Mouse (Mus musculus) embryonic fibroblast, embryonic 13.5 days (primary cell): Measurements from ENCODE around the gene Wwtr1. TPM values are rescaled to one million over a fixed set of nuclear protein-coding genes. Genes with fewer than 3 reads are reported as not detected.

Experiments
- H3K27ac ChIP-seq: 2 replicates; pipeline ENCODE4 v1.5.1; 2012; ENCODE audit warnings: low read length, control low read depth, inconsistent platforms; ENCODE audit not compliant: insufficient read depth
- H3K4me1 ChIP-seq: 2 replicates; pipeline ENCODE4 v1.6.1; 2011; ENCODE audit warnings: low read length; ENCODE audit not compliant: control insufficient read depth, insufficient read depth
- H3K4me3 ChIP-seq: 2 replicates; pipeline ENCODE4 v1.5.1; 2011; ENCODE audit warnings: mild to moderate bottlenecking, control low read depth, low read length; ENCODE audit not compliant: insufficient read depth
- CTCF ChIP-seq: IDR thresholded peaks from 2 replicates; pipeline ENCODE4 v1.5.1; 2011; ENCODE audit warnings: mild to moderate bottlenecking, control low read depth, low read length, moderate library complexity, borderline replicate concordance; ENCODE audit not compliant: insufficient read depth
- POLR2A ChIP-seq: IDR thresholded peaks from 2 replicates; pipeline ENCODE4 v1.6.1; 2011; ENCODE audit warnings: low read depth, mild to moderate bottlenecking, control low read depth, low read length, moderate library complexity
- polyA plus RNA-seq: library from polyadenylated mRNA; stranded (reverse); fragments of >200 nt; gene quantifications from 2 replicates; pipeline ENCODE4 v1.2.4, GENCODE M21; 2011; ENCODE audit warnings: low read depth; ENCODE audit not compliant: missing spikeins, insufficient read length

Gene Wwtr1
- polyA plus RNA-seq, 1 experiment, result 86.4 TPM

GRCm38 (mm10) chr3:57431706-57432105 is 144.0 kb downstream of the Wwtr1 start:
- H3K27ac ChIP-seq, result no peak overlapping the region
- H3K4me3 ChIP-seq, result no peak overlapping the region
- TF ChIP-seq CTCF (no peak), POLR2A (no peak)
- H3K4me1 ChIP-seq, result no peaks in the 10 kb centered on the region

DNA sequence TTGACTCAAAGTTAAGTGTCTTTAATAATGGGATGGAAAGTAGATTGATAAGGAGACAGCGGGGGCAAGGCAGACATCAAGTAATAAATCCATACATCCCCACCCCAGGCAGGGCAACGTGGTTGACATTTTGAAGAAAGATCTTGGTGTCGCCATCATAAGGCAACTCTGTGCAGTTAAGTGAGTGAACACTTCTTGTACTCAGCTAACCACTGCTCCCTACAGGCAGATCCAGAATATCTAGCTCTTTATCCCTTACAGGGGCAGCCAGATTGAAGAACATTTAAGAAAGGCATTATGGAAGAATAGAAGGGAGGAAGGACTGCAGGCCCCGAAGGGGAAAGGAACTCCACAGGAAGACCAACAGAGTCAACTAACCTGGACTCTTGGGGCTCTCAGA is 146.2 kb downstream of the Wwtr1 start:
- Histone ChIP-seq H3K4me3 (no peak overlapping the region), H3K4me1 (no peaks in the 10 kb centered on the region), H3K27ac (no peak overlapping the region)
- TF ChIP-seq POLR2A (no peak), CTCF (no peak)

- peak overlapping the region; percentile 70 for H3K27ac ChIP-seq
- no peaks in the 10 kb centered on the region for H3K4me1 ChIP-seq
- TF ChIP-seq CTCF, result no peak
- TF ChIP-seq POLR2A, result no peak
- no peak overlapping the region for H3K4me3 ChIP-seq
Observed at GRCm38 (mm10) chr3:57428682-57429464, 146.8 kb downstream of the Wwtr1 start.

DNA sequence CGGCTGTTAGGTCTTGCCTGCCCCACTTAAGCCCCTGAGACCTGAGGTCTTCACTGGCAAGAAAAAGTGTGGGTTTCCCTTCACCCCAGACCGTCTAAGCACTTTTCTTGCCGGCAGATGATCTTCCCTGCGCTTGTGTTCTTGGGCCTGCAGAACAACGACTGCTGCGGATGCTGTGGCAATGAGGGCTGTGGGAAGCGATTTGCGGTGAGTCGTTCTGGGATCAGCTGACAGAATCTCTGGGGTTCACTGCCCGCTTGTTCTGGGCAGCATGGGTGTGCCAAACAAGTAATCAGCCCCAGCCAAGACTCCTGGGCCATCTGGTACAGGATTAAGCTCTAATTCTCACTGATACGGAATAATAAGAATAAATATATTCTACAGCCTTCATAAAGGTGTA is 149.4 kb downstream of the Wwtr1 start:
- Histone ChIP-seq H3K4me1 (no peaks in the 10 kb centered on the region), H3K4me3 (no peak overlapping the region), H3K27ac (no peak overlapping the region)
- TF ChIP-seq POLR2A (no peak), CTCF (no peak)

DNA sequence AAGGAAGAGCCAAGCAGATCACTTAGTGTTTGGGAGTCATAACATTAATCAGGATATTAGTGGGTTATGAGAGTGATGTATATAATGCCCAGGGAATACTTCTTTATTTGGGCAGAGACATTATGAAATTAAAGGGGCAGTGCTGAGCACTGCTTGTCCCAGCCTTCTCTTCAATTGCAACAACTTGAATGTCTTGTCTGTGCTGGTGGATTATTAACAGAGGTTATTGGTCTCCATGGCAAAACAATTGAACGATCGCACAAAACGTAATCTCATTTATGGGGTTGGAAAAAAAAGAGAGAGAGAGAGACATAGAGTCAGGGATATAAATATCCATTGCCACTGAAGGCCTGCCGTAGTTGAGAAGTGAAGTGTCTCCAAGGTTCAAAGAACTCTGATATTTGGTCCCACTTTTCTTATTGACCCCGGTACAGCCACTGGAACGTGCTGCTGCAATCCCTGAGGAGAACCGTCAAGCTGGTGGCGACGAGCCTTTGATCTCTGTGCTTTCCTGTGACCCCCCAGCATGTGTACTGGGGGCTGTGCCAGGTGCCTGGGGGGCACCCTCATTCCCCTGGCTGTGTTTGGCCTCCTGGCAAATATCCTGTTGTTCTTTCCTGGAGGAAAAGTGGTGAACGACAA is 150.5 kb downstream of the Wwtr1 start, which contains the start of gene Tm4sf4:
TSS of gene Tm4sf4 (plus strand) at position 226 of the 642 bp plus-strand sequence.
- Histone ChIP-seq H3K27ac (no peak within 1 kb of the TSS), H3K4me1 (no peaks in the 10 kb centered on the region), H3K4me3 (no peak within 1 kb of the TSS)
- TF ChIP-seq POLR2A, result no peak
- TF ChIP-seq CTCF, result no peak

DNA sequence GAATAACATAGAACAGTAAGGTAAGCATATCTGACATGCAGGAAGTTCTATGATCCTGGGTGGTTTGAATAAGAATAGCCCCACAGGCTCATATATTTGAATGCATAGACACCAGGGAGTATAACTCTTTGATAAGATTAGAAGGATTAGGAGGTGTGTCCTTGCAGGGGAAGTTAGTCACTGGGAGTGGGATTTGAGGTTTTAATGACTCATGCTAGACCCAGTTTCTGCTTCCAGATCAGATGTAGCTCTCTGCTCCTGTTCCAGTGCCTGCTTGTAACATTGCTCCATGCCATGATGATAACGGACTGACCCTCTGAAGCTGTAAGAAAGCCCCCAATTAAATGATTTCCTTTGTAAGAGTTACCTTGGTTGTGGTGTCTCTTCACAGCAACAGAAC is 155.1 kb downstream of the Wwtr1 start:
- H3K4me3 ChIP-seq, result no peak overlapping the region

GRCm38 (mm10) chr3:57420233-57420632 is 155.5 kb downstream of the Wwtr1 start:
- TF ChIP-seq POLR2A (no peak), CTCF (no peak)
- H3K27ac ChIP-seq, result no peak overlapping the region
- H3K4me1 ChIP-seq, result no peaks in the 10 kb centered on the region
- H3K4me3 ChIP-seq, result no peak overlapping the region

More for the DNA sequence above, 155.1 kb downstream of the Wwtr1 start:
- Histone ChIP-seq H3K27ac (no peak overlapping the region), H3K4me1 (no peaks in the 10 kb centered on the region)
- TF ChIP-seq POLR2A (no peak), CTCF (no peak)

DNA sequence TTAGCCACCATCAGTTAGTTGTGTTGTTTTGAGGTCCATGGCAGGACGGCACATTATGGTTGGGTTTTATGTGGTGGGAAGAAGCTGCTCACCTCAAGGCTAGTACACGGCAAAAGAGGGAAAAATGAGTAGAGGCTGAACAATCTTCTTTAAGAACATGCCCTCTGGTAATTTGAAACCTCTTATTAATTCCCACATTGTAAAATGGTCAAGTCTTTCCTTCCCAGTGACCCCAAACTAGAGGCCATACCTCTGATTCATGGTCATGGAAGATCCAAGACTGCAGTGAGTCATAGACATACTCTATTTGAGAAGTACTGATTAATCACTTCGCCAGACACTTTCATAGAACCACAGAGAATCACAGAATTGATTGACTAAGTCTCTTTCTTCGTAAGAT is 164.2 kb downstream of the Wwtr1 start:
- no peak for TF ChIP-seq POLR2A
- TF ChIP-seq CTCF, result no peak
- H3K4me3 ChIP-seq, result no peak overlapping the region
- peaks cover 11% of the 10 kb centered on the region for H3K4me1 ChIP-seq
- H3K27ac ChIP-seq, result peak overlapping the region; percentile 84

Other genes starting within 250 kb of the Wwtr1 start
- gene Tm4sf4, start 150.6 kb downstream of the Wwtr1 start, polyA plus RNA-seq, result not detected in 2 replicates
- 35.8 and 37.8 TPM in 2 replicates for gene Commd2, start 75.8 kb upstream of the Wwtr1 start, polyA plus RNA-seq
- not detected in 2 replicates for gene Ankub1, start 116.9 kb upstream of the Wwtr1 start, polyA plus RNA-seq
- gene Rnf13, start 160.2 kb upstream of the Wwtr1 start, polyA plus RNA-seq, result 54.4 and 61.8 TPM in 2 replicates